Mouse (Mus musculus) ES-Bruce4 (cell line): ENCODE data around the gene Ccne1. TPM values are rescaled to one million over a fixed set of nuclear protein-coding genes. Genes with fewer than 3 reads are reported as not detected.

ENCODE experiments used
- H3K27ac ChIP-seq: 2 replicates; pipeline ENCODE4 v1.5.1; 2012; ENCODE audit warnings: low read length, inconsistent platforms; ENCODE audit not compliant: insufficient read depth
- H3K27me3 ChIP-seq: 2 replicates; pipeline ENCODE4 v1.6.1; 2012; ENCODE audit warnings: mild to moderate bottlenecking, low read length, inconsistent platforms; ENCODE audit not compliant: control insufficient read depth, poor library complexity, insufficient read depth, severe bottlenecking
- H3K36me3 ChIP-seq: 2 replicates; pipeline ENCODE4 v1.6.1; 2012; ENCODE audit warnings: inconsistent platforms, mild to moderate bottlenecking, low read length, moderate library complexity; ENCODE audit not compliant: control insufficient read depth, poor library complexity, insufficient read depth, severe bottlenecking
- H3K4me1 ChIP-seq: one replicate; pipeline ENCODE4 v1.8.1; 2011; ENCODE audit warnings: low read length; ENCODE audit not compliant: control insufficient read depth, insufficient read depth
- H3K4me3 ChIP-seq: 2 replicates; pipeline ENCODE4 v1.5.1; 2011; ENCODE audit warnings: low read depth, mild to moderate bottlenecking, low read length
- H3K9ac ChIP-seq: 2 replicates; pipeline ENCODE4 v1.6.1; 2012; ENCODE audit warnings: low read depth, mild to moderate bottlenecking, inconsistent platforms; ENCODE audit not compliant: poor library complexity, severe bottlenecking
- H3K9me3 ChIP-seq: replicated peaks from 2 replicates; pipeline ENCODE4 v1.6.1; 2012; ENCODE audit warnings: mild to moderate bottlenecking, low read length, inconsistent platforms; ENCODE audit not compliant: control insufficient read depth, poor library complexity, insufficient read depth, severe bottlenecking
- CTCF ChIP-seq: IDR thresholded peaks from one replicate; pipeline ENCODE4 v1.8.1; 2011; ENCODE audit warnings: low read depth, low read length
- EP300 ChIP-seq: IDR thresholded peaks from 2 replicates; pipeline ENCODE4 v1.6.1; 2011; ENCODE audit warnings: low read depth, low read length; ENCODE audit not compliant: insufficient read depth
- POLR2A ChIP-seq: IDR thresholded peaks from one replicate; pipeline ENCODE4 v1.8.1; 2011; ENCODE audit warnings: low read length; ENCODE audit not compliant: insufficient read depth
- polyA plus RNA-seq: library from polyadenylated mRNA; stranded (reverse); fragments of >200 nt; gene quantifications from 2 replicates; pipeline ENCODE4 v1.2.4, GENCODE M21; 2011; ENCODE audit warnings: low read depth; ENCODE audit not compliant: missing spikeins, insufficient read depth, insufficient read length

Gene Ccne1
- polyA plus RNA-seq, 1 experiment = 105 TPM

GRCm38 (mm10) chr7:38088456-38088855 is 18.9 kb downstream of the Ccne1 start:
- H3K9me3 ChIP-seq = no peaks in the 10 kb centered on the region
- H3K27me3 ChIP-seq = no peaks in the 10 kb centered on the region
- TF ChIP-seq CTCF (no peak), POLR2A (no peak), EP300 (no peak)
- H3K36me3 ChIP-seq = no peaks in the 10 kb centered on the region
- H3K4me3 ChIP-seq = no peak overlapping the region
- H3K27ac ChIP-seq = no peak overlapping the region
- H3K4me1 ChIP-seq = peaks cover 9% of the 10 kb centered on the region
- H3K9ac ChIP-seq = no peak overlapping the region

GRCm38 (mm10) chr7:38087856-38088255 is 19.5 kb downstream of the Ccne1 start:
- Histone ChIP-seq H3K9me3 (no peaks in the 10 kb centered on the region), H3K9ac (no peak overlapping the region)
- TF ChIP-seq POLR2A (no peak), EP300 (no peak), CTCF (no peak)

DNA sequence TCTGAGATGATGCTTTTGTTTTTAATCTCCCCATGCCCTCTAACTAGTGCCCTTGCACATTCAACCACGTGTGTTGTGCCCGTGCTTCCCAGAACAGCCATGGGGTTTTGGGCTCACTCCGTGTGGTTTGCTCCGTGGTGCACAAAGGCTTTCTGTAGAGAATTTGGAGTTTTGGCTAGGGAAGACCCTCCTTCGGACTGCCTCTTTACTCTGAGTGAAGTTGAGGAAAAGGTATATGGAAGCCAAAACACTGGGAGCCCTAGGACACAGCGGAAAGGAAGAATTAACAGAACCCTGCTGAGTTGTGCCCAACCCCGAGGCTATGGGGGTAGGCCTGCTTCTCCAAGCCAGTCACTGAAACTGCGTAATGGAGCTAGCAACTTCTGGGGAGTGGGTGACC is 20.9 kb downstream of the Ccne1 start:
- no peaks in the 10 kb centered on the region for H3K36me3 ChIP-seq
- peaks cover 4% of the 10 kb centered on the region for H3K4me1 ChIP-seq
- TF ChIP-seq CTCF (no peak), EP300 (no peak), POLR2A (no peak)
- no peaks in the 10 kb centered on the region for H3K9me3 ChIP-seq
- H3K9ac ChIP-seq = peak overlapping the region; percentile 72
- no peaks in the 10 kb centered on the region for H3K27me3 ChIP-seq
- H3K4me3 ChIP-seq = no peak overlapping the region
- peak overlapping the region; percentile 28 for H3K27ac ChIP-seq

More at GRCm38 (mm10) chr7:38087856-38088255, 19.5 kb downstream of the Ccne1 start:
- Histone ChIP-seq H3K27me3 (no peaks in the 10 kb centered on the region), H3K27ac (no peak overlapping the region), H3K4me3 (no peak overlapping the region), H3K4me1 (peaks cover 4% of the 10 kb centered on the region), H3K36me3 (no peaks in the 10 kb centered on the region)

DNA sequence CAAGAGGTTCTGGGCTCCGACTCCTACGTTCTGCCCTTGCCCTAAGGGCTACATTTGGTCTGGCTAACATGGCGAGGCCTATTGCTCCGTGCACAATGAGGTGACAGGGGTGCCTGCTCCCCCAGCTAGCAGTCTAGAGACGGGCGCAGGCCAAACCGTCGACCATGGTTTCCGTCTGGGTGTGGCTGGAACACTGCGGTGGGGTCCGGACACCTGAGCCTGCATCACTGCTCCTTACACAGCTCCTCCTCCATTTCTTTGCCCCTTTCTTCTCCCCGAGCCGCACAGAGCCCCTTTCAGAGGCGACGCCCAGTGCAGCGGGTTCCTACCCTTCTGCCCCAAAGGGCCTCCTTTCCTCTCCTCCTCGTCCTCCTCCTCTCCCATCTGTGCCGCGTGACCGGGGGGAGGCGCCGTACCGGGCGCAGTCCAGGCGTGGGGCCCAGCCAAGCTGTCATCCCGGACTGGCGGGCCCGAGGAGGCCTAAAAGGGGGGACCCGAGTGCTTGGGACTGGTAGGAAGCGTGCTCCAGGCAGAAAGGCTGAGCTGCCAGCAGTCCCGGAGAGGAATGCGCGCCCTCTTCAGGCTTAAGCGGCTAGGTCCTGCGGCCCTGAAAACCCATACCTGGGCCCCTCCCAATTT is 21.6 kb downstream of the Ccne1 start:
- TF ChIP-seq POLR2A (no peak), CTCF (peak; percentile 53), EP300 (no peak)
- no peaks in the 10 kb centered on the region for H3K36me3 ChIP-seq
- peaks cover 4% of the 10 kb centered on the region for H3K4me1 ChIP-seq
- no peaks in the 10 kb centered on the region for H3K27me3 ChIP-seq
- H3K9me3 ChIP-seq = no peaks in the 10 kb centered on the region
- H3K9ac ChIP-seq = peak overlapping the region; percentile 72
- H3K4me3 ChIP-seq = peak overlapping the region; percentile 50
- H3K27ac ChIP-seq = no peak overlapping the region

- peak overlapping the region; percentile 66 for H3K4me3 ChIP-seq
- no peaks in the 10 kb centered on the region for H3K27me3 ChIP-seq
- no peaks in the 10 kb centered on the region for H3K36me3 ChIP-seq
- no peak for TF ChIP-seq CTCF
- TF ChIP-seq EP300 = no peak
- peak; percentile 34 for TF ChIP-seq POLR2A
- H3K4me1 ChIP-seq = peaks cover 2% of the 10 kb centered on the region
- no peaks in the 10 kb centered on the region for H3K9me3 ChIP-seq
- peak overlapping the region; percentile 72 for H3K9ac ChIP-seq
- 0 out of 2 replicates have a peak overlapping the region, but pooled peaks have one; percentile 4 for H3K27ac ChIP-seq
Measured at GRCm38 (mm10) chr7:38084778-38085572, 22.4 kb downstream of the Ccne1 start.

DNA sequence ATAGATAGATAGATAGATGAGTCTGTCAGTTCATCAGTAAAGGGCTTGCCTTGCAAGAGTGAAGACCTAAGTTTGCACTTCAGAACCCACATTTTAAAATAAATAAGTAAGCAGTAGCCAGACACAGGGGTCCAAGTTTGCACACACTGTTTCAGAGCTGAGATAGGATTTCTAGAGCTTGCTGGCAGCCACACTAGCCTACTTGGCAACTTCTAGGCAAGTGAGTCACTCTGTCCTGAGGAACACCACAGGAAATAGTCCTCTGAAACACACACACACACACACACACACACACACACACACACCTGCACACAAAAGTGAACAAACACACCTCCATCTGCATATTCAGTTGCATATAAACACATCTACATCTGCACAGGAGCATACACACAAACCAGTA is 24.4 kb downstream of the Ccne1 start:
- Histone ChIP-seq H3K27me3 (no peaks in the 10 kb centered on the region), H3K36me3 (no peaks in the 10 kb centered on the region), H3K4me1 (peaks cover 2% of the 10 kb centered on the region), H3K9ac (no peak overlapping the region), H3K9me3 (no peaks in the 10 kb centered on the region), H3K27ac (no peak overlapping the region), H3K4me3 (no peak overlapping the region)
- no peak for TF ChIP-seq POLR2A
